Mouse (Mus musculus): Measurements from ENCODE around the gene Cbarp.

Cbarp gene

GRCm38 (mm10) chr10:80092690-80093089 is 47.9 kb downstream of the Cbarp start:
- DNase-seq (ENCODE audit: low spot score): no peak

- no peak for DNase-seq (ENCODE audit: low spot score)
Observed at GRCm38 (mm10) chr10:80091527-80091926, 49.1 kb downstream of the Cbarp start.

GRCm38 (mm10) chr10:80089146-80089545 is 51.5 kb downstream of the Cbarp start:
- no peak for DNase-seq (ENCODE audit: low spot score)

- no peak for DNase-seq (ENCODE audit: low spot score)
Observed at GRCm38 (mm10) chr10:80087483-80087882, 53.2 kb downstream of the Cbarp start.

- DNase-seq (ENCODE audit: low spot score): no peak
Observed at GRCm38 (mm10) chr10:80086847-80087246, 53.8 kb downstream of the Cbarp start.

GRCm38 (mm10) chr10:80084817-80085487 is 55.7 kb downstream of the Cbarp start:
- no peak for DNase-seq (ENCODE audit: low spot score)

- no peak for DNase-seq (ENCODE audit: low spot score)
Observed at GRCm38 (mm10) chr10:80081075-80081474, 59.6 kb downstream of the Cbarp start.

Data from urinary bladder, postnatal 10 days (tissue).